Mouse (Mus musculus) mouse trophoblast stem cell (cell line): ENCODE measurements around the gene Ptprc.

Experiments
- in situ Hi-C, 2 experiments: fragments of 300-500 bp; cut with MseI, MboI; formaldehyde crosslinking; loops; 2 replicates in 1 of 2; 3 replicates in 1 of 2; pipeline ENCODE4 v1.15.1; 2025

Ptprc gene

DNA sequence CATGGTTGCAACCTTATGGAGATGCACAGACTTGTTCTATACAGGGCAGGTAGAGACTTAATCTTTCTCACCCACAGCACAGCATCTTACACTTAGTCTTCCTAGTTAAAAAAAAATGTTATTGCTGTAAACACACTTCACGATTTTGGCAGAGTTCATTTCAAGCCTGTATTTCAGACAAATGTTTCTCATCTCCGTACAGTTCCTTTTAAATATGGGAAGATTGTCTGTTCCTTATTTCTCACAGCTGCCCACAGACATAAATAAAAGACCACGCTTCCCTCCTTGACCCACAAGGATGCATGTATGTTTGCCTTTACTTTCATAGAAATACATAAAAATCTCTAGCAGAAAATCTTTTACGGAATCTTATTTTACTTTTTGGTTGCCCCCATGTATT lies 22.4 kb downstream of the Ptprc start:
- in situ Hi-C loops = no loop called here

GRCm38 (mm10) chr1:138148844-138149243 lies 26.7 kb downstream of the Ptprc start:
- in situ Hi-C loops = no loop called here

DNA sequence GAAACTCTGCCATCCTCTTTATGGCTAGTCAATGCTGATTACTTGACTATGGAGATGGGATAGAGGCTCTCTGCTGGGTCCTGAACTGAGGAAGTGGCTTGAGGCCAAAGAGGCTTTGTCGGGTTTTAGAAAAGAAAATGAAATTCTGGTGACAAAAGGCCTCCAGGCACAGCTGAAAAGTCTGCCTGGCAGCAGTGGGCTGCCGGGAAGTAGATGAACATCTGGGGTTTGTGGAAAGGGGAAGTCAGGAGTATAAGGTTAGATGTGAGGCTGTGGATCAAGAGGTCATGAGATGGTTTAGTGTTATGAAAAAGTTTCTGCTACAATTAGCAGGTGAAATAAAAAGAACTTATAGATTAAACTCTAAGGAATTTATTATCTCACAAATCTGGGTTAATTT lies 29.9 kb downstream of the Ptprc start:
- in situ Hi-C loops = no loop called here

DNA sequence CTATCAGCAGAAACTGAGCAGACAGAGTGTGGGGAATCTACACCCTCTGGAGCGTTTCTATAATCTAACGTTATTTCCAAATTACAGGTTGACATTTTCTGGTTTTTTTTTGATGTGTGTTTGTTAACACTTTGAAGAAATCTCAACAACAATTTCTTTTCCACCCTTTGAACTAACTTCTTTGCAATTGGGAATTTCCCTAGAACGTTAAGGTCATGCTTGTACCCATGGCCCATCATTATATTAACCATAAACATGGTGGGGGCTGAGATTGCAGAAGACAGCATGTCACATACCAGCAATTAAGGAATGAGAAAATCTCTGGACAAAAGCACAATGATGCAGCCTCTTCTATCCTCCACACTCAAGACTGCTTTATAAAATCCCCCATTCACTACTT lies 30.4 kb downstream of the Ptprc start:
- in situ Hi-C loops = no loop called here

DNA sequence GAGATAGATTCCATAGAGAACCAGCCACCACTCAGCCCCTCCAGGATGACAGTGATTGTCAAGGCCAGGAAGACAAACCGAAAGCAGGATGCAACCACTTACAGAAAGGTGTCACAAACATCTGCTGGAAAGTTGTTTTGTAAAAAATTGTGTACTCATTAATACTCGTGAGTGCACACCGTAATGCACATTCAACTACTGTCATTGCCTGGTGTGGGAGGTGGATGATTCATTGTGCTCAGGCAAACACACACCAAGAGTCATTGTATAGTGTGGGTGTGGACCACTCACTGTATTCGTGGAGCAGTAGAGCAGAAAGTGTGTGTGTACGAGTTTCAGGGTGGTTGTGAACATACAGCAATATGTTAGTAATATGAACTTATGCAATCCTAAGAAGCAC lies 31.1 kb downstream of the Ptprc start:
- in situ Hi-C loops = no loop called here

- in situ Hi-C loops = no loop called here
These were observed 34.7 kb downstream of the Ptprc start for GRCm38 (mm10) chr1:138140769-138141168.

GRCm38 (mm10) chr1:138137696-138138095 lies 37.8 kb downstream of the Ptprc start:
- in situ Hi-C loops = no loop called here

- in situ Hi-C loops = no loop called here
These were observed 38.4 kb downstream of the Ptprc start for GRCm38 (mm10) chr1:138137024-138137577.

DNA sequence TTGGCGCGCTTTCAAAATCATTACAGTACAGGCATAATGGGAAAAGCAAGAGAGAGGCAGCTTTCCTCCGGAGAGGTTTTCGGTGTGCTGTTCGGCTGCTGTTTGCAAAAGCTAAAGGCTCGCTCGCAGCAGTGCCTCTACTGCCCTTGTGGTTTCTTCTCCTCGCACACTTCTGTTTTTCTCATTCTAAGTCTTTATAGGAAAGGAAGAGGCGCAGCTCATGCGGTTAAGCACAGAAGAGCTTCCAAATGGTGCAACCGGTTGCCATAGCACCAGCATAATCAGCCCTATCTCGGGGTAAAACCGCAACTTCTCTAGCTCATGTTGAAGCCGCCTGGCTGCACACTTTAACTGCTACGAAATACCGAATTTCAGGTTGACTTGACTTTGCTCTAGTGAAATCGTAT lies 39.1 kb downstream of the Ptprc start:
- in situ Hi-C loops = no loop called here

DNA sequence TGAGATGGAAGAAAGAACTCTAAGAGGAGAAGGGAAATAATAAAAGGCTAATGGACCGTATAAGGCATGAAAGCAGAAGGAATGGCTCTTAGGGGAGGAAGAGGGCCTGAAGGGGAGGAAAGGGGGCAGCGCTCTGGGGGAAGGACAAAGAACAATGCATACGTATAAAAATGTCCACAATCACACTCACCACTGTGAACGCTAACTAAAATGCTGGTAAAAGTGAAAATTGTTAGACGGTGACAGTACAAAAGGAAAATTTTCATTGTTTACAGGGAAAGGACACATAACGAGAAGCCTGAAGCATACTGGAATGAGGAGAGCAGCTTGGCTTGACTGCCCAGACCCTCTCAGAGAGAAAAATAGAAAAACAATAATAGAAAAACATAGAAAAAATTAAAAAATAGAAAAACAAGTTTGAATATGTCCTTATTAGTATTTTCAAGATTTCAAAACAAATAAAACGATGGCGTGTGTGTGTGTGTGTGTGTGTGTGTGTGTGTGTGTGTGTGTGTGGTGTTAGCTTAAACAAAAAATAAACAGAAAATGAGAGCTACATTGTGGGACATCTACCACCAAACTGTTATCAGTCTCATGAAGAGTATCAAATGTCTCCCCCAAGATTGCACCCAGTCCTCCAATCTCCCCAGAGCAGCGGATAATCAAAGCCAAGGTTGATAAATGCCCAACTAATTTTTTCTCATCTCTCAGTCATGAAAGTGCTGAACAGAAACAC lies 39.7 kb downstream of the Ptprc start:
- in situ Hi-C loops = no loop called here

GRCm38 (mm10) chr1:138135117-138135516 lies 40.4 kb downstream of the Ptprc start:
- in situ Hi-C loops = no loop called here

- in situ Hi-C loops = no loop called here
These were observed 41.2 kb downstream of the Ptprc start for GRCm38 (mm10) chr1:138134324-138134723.

DNA sequence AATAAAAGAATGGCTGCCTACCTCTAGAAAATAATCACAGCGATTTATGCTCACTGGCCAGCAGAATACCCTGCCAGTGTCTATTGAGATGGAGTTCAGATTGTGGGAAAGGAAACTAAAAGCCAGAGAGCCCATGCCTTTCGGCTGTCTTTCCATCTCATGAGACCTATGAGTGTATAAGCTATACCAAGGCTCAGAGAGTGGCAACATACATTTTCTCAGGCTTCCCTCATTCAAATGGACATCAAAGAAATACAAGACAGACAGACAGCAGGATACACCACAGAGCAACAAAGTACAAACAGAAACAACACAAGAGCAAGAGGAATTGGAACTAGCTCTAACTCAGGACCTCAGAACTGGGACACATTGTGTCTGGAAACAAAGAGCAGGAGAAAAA lies 43.8 kb downstream of the Ptprc start:
- in situ Hi-C loops = no loop called here

DNA sequence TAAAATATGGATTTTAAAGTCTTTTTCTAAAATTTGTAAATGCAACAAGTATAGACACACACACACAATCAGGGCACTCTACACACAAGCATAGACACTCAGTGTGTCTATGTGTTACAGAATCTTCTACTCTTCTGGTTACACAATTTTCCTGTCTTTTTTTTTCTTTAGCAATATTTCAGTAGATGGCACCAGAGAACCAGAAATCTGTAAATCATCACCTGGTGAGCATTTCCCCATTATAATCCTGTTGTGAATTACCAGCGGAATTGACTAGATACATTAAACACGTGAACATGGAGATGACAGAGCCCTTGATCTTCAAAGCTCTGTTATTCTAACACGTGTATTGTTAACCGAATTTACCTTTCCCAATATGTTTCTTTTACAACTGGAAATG lies 45.4 kb downstream of the Ptprc start:
- in situ Hi-C loops = no loop called here

DNA sequence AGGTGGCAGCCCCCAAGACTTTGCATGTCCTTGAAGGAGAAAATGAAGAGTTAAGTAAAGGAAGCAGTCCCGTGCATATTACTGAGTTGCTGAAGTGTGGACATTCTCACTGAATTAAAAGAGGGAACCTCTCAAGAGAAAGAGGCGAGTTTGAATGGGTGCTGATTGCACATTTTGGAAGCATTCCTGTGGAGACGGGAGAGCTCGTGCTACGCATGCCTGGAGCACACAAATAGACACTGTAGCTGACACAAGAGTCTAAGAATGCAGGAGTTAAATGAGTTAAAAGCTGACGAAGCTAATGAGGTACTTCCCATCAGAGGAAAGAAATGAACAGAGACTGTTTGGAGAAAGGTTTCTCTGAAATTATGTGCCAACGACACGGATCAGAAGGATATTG lies 48.7 kb downstream of the Ptprc start:
- in situ Hi-C loops = no loop called here

DNA sequence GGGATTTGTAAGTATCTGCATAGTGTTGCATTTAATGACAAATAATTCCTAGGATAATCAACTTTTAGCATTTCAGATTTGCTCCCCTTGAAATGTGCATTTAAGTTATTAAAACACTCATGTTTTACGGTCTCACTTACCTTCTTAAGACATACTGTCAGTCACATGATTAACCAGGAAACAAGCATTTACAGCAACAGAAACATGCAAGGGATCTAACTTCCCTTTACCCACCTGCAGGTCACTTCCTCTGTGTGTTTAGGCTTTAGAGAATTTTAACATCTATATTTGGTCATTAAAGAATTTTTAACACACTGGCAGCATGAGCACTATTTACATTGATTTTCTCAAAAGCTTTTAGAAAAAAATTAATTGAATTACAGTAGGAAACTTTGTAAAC lies 50.2 kb downstream of the Ptprc start:
- in situ Hi-C loops = no loop called here

GRCm38 (mm10) chr1:138123866-138124265 lies 51.6 kb downstream of the Ptprc start:
- in situ Hi-C loops = no loop called here

DNA sequence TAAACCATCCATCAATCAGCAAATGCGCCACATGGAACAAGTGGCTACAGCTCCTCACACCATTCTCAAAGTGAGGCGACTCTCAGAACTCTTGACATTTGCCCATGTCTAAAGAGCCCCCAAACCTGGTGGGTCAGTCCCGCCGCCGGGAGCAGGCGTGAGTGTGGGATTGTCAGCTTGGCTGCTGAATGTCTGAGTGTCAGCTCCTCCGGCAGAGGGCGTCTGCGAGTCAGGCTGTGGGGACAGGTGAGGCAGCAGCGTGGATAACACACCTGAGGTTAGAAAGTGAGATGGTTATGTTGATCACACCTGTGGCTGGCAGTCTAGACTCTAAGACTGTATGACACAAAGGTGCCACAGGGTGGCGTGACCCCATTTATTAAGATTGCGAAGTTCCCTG lies 55.6 kb downstream of the Ptprc start:
- in situ Hi-C loops = no loop called here

DNA sequence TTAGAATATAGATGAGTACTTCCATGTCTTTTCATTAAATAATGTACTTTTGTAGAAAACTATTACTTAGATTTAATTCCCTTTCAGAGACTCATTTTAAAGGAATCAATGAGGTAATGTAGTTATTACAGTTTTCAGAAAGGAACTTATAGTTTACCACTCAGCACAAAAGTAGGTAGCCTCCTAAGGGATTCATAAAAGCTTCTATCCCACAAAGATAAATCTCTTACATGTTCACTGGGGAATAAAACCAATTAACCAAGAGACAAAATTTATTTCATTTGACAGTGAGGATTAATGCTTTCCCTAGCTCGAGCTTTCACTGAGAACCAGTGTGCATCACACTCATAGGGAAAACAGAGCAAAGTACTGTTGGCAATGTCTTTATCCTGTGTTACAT lies 82.3 kb downstream of the Ptprc start:
- in situ Hi-C loops = no loop called here

GRCm38 (mm10) chr1:138085810-138086209 lies 89.7 kb downstream of the Ptprc start:
- in situ Hi-C loops = no loop called here

GRCm38 (mm10) chr1:138083707-138084106 lies 91.8 kb downstream of the Ptprc start:
- in situ Hi-C loops = no loop called here

GRCm38 (mm10) chr1:138080308-138080707 lies 95.2 kb downstream of the Ptprc start:
- in situ Hi-C loops = no loop called here

GRCm38 (mm10) chr1:138044196-138044945 lies 131.1 kb downstream of the Ptprc start:
- in situ Hi-C loops = loop anchor here (10.0 kb wide), 3 partner anchors 100 to 720 kb away; no protein-coding TSS in a partner anchor
